Mouse (Mus musculus) stomach, embryonic 16.5 days (tissue): ENCODE measurements around the gene Setd4. TPM values are rescaled to one million over a fixed set of nuclear protein-coding genes. Genes with fewer than 3 reads are reported as not detected.
A peak's percentile ranks its signal among the peaks of the same experiment; 100 is the strongest.
"Not testable (repeated sequence)": the region's sequence is repeated elsewhere in the genome, so short reads cannot be mapped to it uniquely, and the experiment has no call there.

Source experiments
- ATAC-seq: fragments of 200-750 bp; cut with Nextera tagmentation; 2 replicates; pipeline ENCODE4 v1.8.0; 2017; ENCODE audit warnings: moderate number of reproducible peaks, moderate TSS enrichment; ENCODE audit not compliant: insufficient read depth, low FRiP score
- H3K27ac ChIP-seq: fragments of 300-500 bp; sonication (generic); 2 replicates; pipeline ENCODE4 v1.5.1; 2014; ENCODE audit warnings: low read length
- H3K27me3 ChIP-seq: fragments of 300-500 bp; sonication (generic); 2 replicates; pipeline ENCODE4 v1.6.1; 2014; ENCODE audit warnings: low read length, control low read depth, mixed read lengths; ENCODE audit not compliant: control insufficient read depth, insufficient read depth
- H3K36me3 ChIP-seq: fragments of 300-500 bp; sonication (generic); 2 replicates; pipeline ENCODE4 v1.6.1; 2014; ENCODE audit warnings: low read length; ENCODE audit not compliant: control insufficient read depth, insufficient read depth
- H3K4me1 ChIP-seq: fragments of 300-500 bp; sonication (generic); 2 replicates; pipeline ENCODE4 v1.6.1; 2014; ENCODE audit warnings: low read length, control low read depth, mixed read lengths; ENCODE audit not compliant: control insufficient read depth, insufficient read depth
- H3K4me2 ChIP-seq: fragments of 300-500 bp; sonication (generic); 2 replicates; pipeline ENCODE4 v1.6.1; 2014; ENCODE audit warnings: low read depth, low read length, mixed read lengths
- H3K4me3 ChIP-seq: fragments of 300-500 bp; sonication (generic); replicated peaks from 2 replicates; pipeline ENCODE4 v1.5.1; 2014; ENCODE audit warnings: mild to moderate bottlenecking, low read length
- H3K9ac ChIP-seq: fragments of 300-500 bp; sonication (generic); 2 replicates; pipeline ENCODE4 v1.6.1; 2014; ENCODE audit warnings: low read length
- H3K9me3 ChIP-seq: fragments of 300-500 bp; sonication (generic); replicated peaks from 2 replicates; pipeline ENCODE4 v1.6.1; 2016; ENCODE audit warnings: low read length, control low read depth; ENCODE audit not compliant: control insufficient read depth
- WGBS: fragments of 180-500 bp; shearing (Covaris S2); extraction: QIAGEN DNeasy Blood & Tissue Kit; methylation state at CpG from one replicate; pipeline ENCODE4 v1.1.7; 2014; 5-methylcytosine and 5-hydroxymethylcytosine counted together
- polyA plus RNA-seq: library from polyadenylated mRNA; unstranded; fragments of >200 nt; fragmentation: Nextera tagmentation; extraction: Ambion mirVana; gene quantifications from 2 replicates; pipeline ENCODE4 v1.2.1, GENCODE M21; 2015

Gene Setd4
- 10.7 and 11.8 TPM in 2 replicates for polyA plus RNA-seq

DNA sequence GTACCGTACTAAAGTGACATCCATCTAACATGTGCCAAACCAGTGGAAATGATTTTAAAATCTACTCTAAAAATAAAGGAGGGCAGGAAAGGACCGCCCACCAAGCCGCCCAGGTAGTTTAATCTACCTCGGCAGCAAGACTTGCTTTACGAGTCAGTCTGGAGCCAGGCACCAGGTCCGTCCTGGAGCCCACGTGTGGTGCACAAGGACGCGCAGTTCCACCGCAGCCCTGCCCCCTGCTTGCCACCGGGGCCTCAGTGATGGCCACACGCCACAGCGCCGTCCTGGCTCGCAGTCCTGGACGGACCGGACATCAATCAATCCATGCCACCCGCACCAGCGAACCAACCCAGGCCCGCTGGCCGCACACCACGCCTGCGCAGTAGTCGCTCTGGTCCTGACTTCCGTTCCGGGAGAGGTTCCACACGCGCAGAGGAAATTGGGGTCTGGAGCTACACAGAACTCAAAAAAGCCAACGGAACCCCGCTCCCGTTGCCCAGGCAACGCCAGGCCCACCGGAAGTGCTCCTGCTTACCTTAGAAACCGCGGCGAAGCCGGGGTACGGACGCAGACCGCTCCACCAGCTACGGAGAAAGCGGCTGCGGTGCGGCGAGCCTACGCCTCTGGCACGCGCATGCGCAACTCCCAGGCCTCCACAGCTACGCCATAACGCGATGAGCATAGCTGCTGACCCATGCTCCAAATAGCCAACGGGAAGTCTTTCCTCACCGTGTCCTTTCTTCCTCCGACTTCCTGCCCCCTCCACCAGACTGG lies at the start of gene Setd4:
Gene Setd4, minus strand, starts transcription at position 625 of the 774 bp plus-strand sequence.
- ATAC-seq = peak; percentile 92
- H3K27me3 ChIP-seq = no peaks in the 10 kb centered on the region
- H3K27ac ChIP-seq = peak within 1 kb of the TSS; percentile 97
- peak within 1 kb of the TSS; percentile 98 for H3K4me2 ChIP-seq
- H3K9me3 ChIP-seq = no peaks in the 10 kb centered on the region
- peak within 1 kb of the TSS; percentile 74 for H3K4me3 ChIP-seq
- H3K36me3 ChIP-seq = no peaks in the 10 kb centered on the region; the same call in 1 of the 2 replicates
- 1% methylated on average over 55 of the region's 55 CpGs for WGBS
- H3K4me1 ChIP-seq = peaks cover 3% of the 10 kb centered on the region
- H3K9ac ChIP-seq = peak within 1 kb of the TSS; percentile 91

DNA sequence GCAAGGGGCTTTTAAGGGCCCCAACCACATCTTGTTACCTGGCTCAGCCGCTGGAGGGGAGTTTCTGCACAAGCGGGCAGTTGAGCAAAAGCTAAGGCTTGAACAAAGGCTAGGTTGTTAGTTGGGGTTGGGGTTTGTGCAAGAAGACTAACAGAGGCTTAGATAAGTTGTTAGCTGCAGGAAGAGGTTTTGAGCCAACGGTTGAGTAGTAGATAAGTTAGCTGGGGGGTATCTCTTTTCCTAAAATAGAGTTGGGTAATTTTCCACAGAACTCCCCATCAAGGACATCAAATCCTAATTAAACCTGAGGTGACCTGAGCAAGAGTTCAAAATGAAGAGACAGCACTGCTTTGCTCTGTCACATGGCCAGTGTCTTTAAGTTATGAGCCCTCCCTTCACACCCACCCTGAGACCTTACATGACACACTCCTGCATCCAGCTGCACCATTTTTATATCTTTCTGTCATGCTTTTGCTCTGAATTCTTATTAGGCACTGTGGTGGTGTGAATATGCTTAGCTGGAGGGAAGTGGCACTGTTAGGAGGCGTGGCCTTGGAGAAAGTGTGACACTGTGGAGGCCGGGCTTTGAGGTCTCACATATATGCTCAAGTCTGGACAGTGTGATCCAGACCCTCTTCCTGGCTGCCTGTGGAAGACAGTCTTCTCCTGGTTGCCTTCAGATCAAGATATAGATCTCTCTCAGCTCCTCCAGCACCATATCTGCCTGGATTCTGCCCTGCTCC lies 44.7 kb upstream of the Setd4 start:
- H3K4me1 ChIP-seq = no peaks in the 10 kb centered on the region
- H3K27ac ChIP-seq = no peak overlapping the region
- no peak overlapping the region for H3K4me3 ChIP-seq
- H3K9me3 ChIP-seq = no peaks in the 10 kb centered on the region
- no peaks in the 10 kb centered on the region for H3K27me3 ChIP-seq
- WGBS = 74% methylated on average over 5 of the region's 5 CpGs
- H3K9ac ChIP-seq = no peak overlapping the region
- no peaks in the 10 kb centered on the region for H3K36me3 ChIP-seq
- H3K4me2 ChIP-seq = no peak overlapping the region
- ATAC-seq = no peak

DNA sequence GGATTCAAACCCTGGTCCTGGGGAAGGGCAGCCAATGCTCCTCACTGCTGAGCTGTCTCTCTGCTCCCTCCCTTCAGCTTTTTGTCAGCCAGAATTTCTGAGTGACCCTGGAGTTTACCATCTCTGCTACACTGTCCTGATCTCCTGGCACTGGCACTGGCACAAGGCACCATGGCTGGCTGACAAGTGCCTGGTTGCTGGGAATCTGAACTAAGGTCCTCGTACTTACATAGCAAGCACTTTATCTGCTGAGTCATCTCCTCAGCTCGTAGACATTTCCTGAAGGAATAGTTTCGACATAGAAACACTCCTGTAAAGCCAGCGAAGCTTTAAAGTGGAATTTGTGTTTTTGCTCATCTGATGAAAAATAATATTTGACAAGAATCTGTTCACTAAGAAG lies 40.1 kb upstream of the Setd4 start:
- no peak overlapping the region for H3K27ac ChIP-seq
- H3K36me3 ChIP-seq = no peaks in the 10 kb centered on the region
- H3K4me3 ChIP-seq = no peak overlapping the region
- H3K4me1 ChIP-seq = no peaks in the 10 kb centered on the region
- no peak for ATAC-seq
- H3K9ac ChIP-seq = no peak overlapping the region
- WGBS = 57% methylated on average over 4 of the region's 4 CpGs
- no peaks in the 10 kb centered on the region for H3K9me3 ChIP-seq
- H3K4me2 ChIP-seq = no peak overlapping the region
- H3K27me3 ChIP-seq = no peaks in the 10 kb centered on the region

DNA sequence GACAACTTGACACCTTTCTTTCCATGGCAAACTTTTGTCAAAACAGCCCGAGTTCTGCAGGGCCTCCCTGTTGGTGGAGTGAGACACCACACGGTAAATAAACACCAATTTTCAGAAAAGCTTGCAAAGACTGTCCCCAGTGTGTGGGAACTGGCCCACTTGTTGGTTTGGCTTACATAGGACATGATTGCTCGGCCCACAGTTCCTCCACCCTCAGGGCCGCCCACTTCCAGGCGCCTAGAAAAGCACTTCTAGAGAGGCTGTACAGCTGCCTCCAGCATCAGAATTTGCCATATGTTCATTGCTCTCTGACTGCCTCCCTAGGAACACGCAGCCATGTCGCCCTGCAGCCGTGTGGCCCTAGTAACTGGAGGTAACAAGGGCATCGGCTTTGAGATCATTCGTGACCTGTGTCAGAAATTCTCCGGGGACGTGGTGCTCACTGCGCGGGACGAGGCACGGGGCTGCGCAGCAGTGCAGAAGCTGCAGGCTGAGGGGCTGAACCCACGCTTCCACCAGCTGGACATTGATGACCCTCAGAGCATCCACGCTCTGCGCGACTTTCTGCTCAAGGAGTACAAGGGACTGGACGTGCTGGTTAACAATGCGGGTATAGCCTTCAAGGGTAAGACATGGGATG lies 24.0 kb upstream of the Setd4 start, which contains the start of gene Gm5678:
Gene Gm5678, plus strand, starts transcription at position 337 of the 640 bp plus-strand sequence.
- WGBS = 79% methylated on average over 23 of the region's 23 CpGs
- H3K9ac ChIP-seq = no peak within 1 kb of the TSS
- no peak within 1 kb of the TSS for H3K4me2 ChIP-seq
- H3K27me3 ChIP-seq = no peaks in the 10 kb centered on the region
- H3K4me1 ChIP-seq = no peaks in the 10 kb centered on the region
- H3K4me3 ChIP-seq = no peak within 1 kb of the TSS
- no peaks in the 10 kb centered on the region for H3K9me3 ChIP-seq
- no peak for ATAC-seq
- no peaks in the 10 kb centered on the region for H3K36me3 ChIP-seq
- H3K27ac ChIP-seq = no peak within 1 kb of the TSS

DNA sequence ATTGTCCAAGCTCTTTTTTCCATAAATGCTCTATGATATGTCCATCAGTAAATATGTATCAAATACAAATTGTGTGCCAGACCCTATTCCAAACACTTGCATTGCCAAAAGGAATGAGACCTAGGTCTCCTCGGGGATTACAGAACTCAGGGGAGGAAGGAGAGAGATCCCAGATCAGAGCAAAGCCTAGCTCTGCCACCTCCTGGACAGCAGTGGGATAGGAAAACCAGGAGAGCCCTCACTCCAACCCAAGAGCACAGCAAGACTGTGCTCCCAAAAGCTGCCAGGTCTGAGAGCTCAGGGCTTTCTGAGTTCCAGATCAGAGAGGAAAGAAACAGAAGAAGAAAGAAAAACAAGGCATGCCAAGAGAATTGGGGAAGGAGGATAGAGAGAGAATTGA lies 22.9 kb upstream of the Setd4 start:
- H3K9ac ChIP-seq = no peak overlapping the region
- no peak overlapping the region for H3K4me3 ChIP-seq
- 7% methylated on average over 1 of the region's 1 CpGs for WGBS
- no peak for ATAC-seq
- H3K27me3 ChIP-seq = no peaks in the 10 kb centered on the region
- H3K27ac ChIP-seq = no peak overlapping the region
- H3K4me2 ChIP-seq = no peak overlapping the region
- no peaks in the 10 kb centered on the region for H3K36me3 ChIP-seq
- H3K9me3 ChIP-seq = no peaks in the 10 kb centered on the region
- no peaks in the 10 kb centered on the region for H3K4me1 ChIP-seq

DNA sequence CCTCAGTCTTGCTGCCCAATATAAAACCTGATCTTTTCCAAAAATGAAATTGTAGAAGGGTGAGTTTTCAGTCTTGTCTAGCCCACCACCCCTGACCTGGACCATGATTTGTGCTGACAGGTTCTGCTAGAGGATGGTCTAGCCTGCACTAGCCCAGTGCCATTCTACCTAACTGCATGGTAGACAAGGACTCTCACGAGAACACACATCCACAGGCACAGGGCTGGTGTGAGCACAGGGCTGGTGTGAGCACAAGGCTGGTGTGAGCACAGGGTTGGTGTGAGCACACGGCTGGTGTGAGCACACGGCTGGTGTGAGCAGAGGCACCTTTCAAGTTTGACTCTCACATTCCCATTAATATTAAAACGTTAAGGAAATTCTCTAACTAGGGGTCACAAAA lies 20.8 kb upstream of the Setd4 start:
- WGBS = 83% methylated on average over 4 of the region's 4 CpGs
- Histone ChIP-seq H3K4me2 (no peak overlapping the region), H3K27me3 (no peaks in the 10 kb centered on the region), H3K27ac (no peak overlapping the region), H3K4me3 (no peak overlapping the region), H3K4me1 (no peaks in the 10 kb centered on the region), H3K9ac (no peak overlapping the region), H3K36me3 (no peaks in the 10 kb centered on the region), H3K9me3 (no peaks in the 10 kb centered on the region)
- no peak for ATAC-seq

DNA sequence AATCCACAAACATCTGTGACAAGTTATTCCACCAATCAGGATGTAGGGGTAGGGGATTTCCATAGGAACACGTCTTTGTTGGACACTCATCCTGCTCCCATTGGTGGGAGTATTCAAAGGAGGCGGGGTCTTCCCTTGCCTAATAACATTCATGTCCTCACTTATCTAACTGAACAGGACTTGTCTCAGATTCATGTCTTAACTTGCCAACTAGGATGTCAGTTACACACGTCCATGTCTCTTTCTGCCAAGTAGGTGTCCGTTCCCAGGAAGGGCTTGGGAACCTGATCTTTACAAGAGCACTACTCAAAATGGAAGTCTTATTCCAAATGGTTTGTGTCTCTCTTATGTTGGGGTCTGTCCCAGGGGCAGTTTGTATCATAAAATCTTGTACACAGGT lies 19.9 kb upstream of the Setd4 start:
- H3K27me3 ChIP-seq, ATAC-seq, H3K36me3 ChIP-seq, H3K9me3 ChIP-seq, H3K27ac ChIP-seq, H3K4me3 ChIP-seq, H3K4me2 ChIP-seq, H3K9ac ChIP-seq, H3K4me1 ChIP-seq: not testable (repeated sequence)
- 82% methylated on average over 4 of the region's 4 CpGs for WGBS

DNA sequence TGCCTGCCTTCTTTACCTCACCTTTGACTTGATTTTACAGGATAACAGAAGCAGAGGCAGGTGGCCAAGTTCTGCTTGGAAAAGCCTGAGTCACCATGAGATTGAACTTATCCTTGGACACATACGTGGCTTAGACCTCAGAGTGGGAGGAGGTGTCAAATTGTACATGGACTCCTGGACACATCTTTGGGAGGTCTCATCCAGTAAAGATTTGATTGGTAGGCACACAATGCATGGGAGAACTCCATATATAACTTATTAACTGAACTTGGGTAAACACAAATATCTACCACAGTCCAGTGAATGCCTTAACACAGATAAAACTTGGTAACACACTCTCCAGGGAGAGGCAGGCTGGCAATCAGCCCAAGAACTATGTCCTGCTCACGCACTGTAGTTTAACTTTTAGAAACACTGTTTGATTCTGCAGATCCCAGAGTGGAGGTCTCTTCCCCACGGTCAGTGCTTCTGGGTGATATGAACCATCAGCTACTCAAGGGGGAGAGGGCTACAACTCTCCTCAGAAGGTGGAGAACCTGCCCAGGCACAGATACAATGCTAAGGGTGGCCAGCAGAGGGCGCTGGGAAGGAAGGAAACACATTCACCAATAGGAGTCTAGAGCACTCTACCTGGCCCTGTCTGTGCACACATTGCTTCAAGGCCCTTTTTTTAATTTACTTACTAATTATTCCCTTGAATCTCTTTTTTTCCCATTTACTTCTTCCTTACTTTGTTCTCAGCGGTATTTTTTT lies 11.4 kb upstream of the Setd4 start:
- no peak overlapping the region for H3K9ac ChIP-seq
- H3K36me3 ChIP-seq = no peaks in the 10 kb centered on the region
- no peak overlapping the region for H3K4me3 ChIP-seq
- H3K9me3 ChIP-seq = no peaks in the 10 kb centered on the region
- no peaks in the 10 kb centered on the region for H3K27me3 ChIP-seq
- ATAC-seq = peak; percentile 94
- no peak overlapping the region for H3K4me2 ChIP-seq
- H3K4me1 ChIP-seq = no peaks in the 10 kb centered on the region
- 25% methylated on average over 5 of the region's 5 CpGs for WGBS
- H3K27ac ChIP-seq = no peak overlapping the region
